Mouse (Mus musculus): ENCODE measurements around the gene Higd2a. TPM values are rescaled to one million over a fixed set of nuclear protein-coding genes. Genes with fewer than 3 reads are reported as not detected.

Higd2a gene
- total and polyA plus RNA-seq, 3 experiments: 51.6 to 106 (median 86.0) TPM

- Histone ChIP-seq H3K4me1 (ENCODE audit: control insufficient read depth in 1 of 2, insufficient read depth in 2 of 2) (peaks cover 5 to 20% of the 10 kb centered on the region in 2 experiments), H3K27ac (ENCODE audit: insufficient read depth, low read depth) (no peak overlapping the region), H3K79me2 (replicated peaks; ENCODE audit: control insufficient read depth, extremely low read depth, insufficient read depth, poor library complexity, severe bottlenecking) (peaks cover 23% of the 10 kb centered on the region), H3K9me3 (replicated peaks; ENCODE audit: low read length) (no peaks in the 10 kb centered on the region), H3K36me3 (replicated peaks in 1 of 2; ENCODE audit: control insufficient read depth in 1 of 2, insufficient read depth in 1 of 2, low read length in 1 of 2) (peaks cover 50 to 76% of the 10 kb centered on the region in 2 experiments), H3K27me3 (replicated peaks) (no peaks in the 10 kb centered on the region), H3K4me3 (replicated peaks in 1 of 3; ENCODE audit: low read depth in 2 of 3, low read length in 2 of 3, poor library complexity in 1 of 3) (no peak overlapping the region), H3K4me2 (ENCODE audit: insufficient read depth, low read depth, poor library complexity, severe bottlenecking) (no peak overlapping the region), H3K9ac (ENCODE audit: insufficient read depth, low read depth) (no peak overlapping the region)
- TF ChIP-seq ZMIZ1 (IDR thresholded peaks at IDR 0.05; ENCODE audit: low read depth, low read length) (no peak), KAT2A (IDR thresholded peaks at IDR 0.05; ENCODE audit: insufficient replicate concordance, low read length) (no peak), GABPA (IDR thresholded peaks at IDR 0.05; ENCODE audit: insufficient replicate concordance, low read depth, low read length) (no peak), ZKSCAN1 (IDR thresholded peaks at IDR 0.05; ENCODE audit: borderline replicate concordance, low read depth, low read length) (no peak), CHD1 (IDR thresholded peaks at IDR 0.05; ENCODE audit: low read depth, low read length) (no peak), MXI1 (IDR thresholded peaks at IDR 0.05; ENCODE audit: low read depth, low read length) (no peak), RAD21 (IDR thresholded peaks at IDR 0.05; ENCODE audit: low read depth, low read length) (no peak), ZC3H11A (IDR thresholded peaks at IDR 0.05; ENCODE audit: low read depth, low read length) (no peak), TCF12 (IDR thresholded peaks at IDR 0.05; ENCODE audit: low read depth, low read length) (no peak), RCOR1 (conservative IDR thresholded peaks at IDR 0.05; ENCODE audit: low read depth, low read length) (no peak), MAX (IDR thresholded peaks at IDR 0.05; ENCODE audit: low read length) (no peak), USF2 (conservative IDR thresholded peaks at IDR 0.05; ENCODE audit: low read depth, low read length) (no peak), CHD2 (IDR thresholded peaks at IDR 0.05; ENCODE audit: low read length) (no peak), MEF2A (IDR thresholded peaks at IDR 0.05; ENCODE audit: borderline replicate concordance, low read depth, low read length) (no peak), ZNF384 (IDR thresholded peaks at IDR 0.05; ENCODE audit: low read depth, low read length) (no peak), MAFK (IDR thresholded peaks at IDR 0.05; ENCODE audit: insufficient replicate concordance, low read length) (no peak), ETS1 (conservative IDR thresholded peaks at IDR 0.05; ENCODE audit: low read depth, low read length) (no peak), E2F4 (IDR thresholded peaks at IDR 0.05; ENCODE audit: insufficient replicate concordance, low read depth, low read length) (no peak)
- in situ Hi-C loops (cut with MboI; ENCODE audit: low pct_ligation_motif_present, low pct_unique_long_range_greater_than_20kb, low sequenced_read_pairs): no loop called here
- DNase-seq (ENCODE audit: extremely low read depth): no peak
- dilution Hi-C loops (cut with MboI; ENCODE audit: extremely low pct_ligation_motif_present, extremely low pct_unique_long_range_greater_than_20kb, low sequenced_read_pairs): no loop called here
These were observed 4.2 kb upstream of the Higd2a start for GRCm38 (mm10) chr13:54585831-54586230.

GRCm38 (mm10) chr13:54589414-54589995 lies 502 bp upstream of the Higd2a start:
- Histone ChIP-seq H3K27me3 (replicated peaks) (no peaks in the 10 kb centered on the region), H3K4me1 (ENCODE audit: control insufficient read depth in 1 of 2, insufficient read depth in 2 of 2) (peaks cover 7 to 32% of the 10 kb centered on the region in 2 experiments), H3K9ac (ENCODE audit: insufficient read depth, low read depth) (peak overlapping the region; percentile 70), H3K4me3 (replicated peaks in 1 of 3; ENCODE audit: low read depth in 2 of 3, low read length in 2 of 3, poor library complexity in 1 of 3) (peak overlapping the region; percentile 67 to 99 (median 79)), H3K9me3 (replicated peaks; ENCODE audit: low read length) (no peaks in the 10 kb centered on the region), H3K36me3 (replicated peaks in 1 of 2; ENCODE audit: control insufficient read depth in 1 of 2, insufficient read depth in 1 of 2, low read length in 1 of 2) (peaks cover 19 to 68% of the 10 kb centered on the region in 2 experiments), H3K27ac (ENCODE audit: insufficient read depth, low read depth) (peak overlapping the region; percentile 22), H3K4me2 (ENCODE audit: insufficient read depth, low read depth, poor library complexity, severe bottlenecking) (peak overlapping the region; percentile 63), H3K79me2 (replicated peaks; ENCODE audit: control insufficient read depth, extremely low read depth, insufficient read depth, poor library complexity, severe bottlenecking) (peaks cover 28% of the 10 kb centered on the region)
- TF ChIP-seq CHD2 (IDR thresholded peaks at IDR 0.05; ENCODE audit: low read length) (peak; percentile 36; the same call in 1 of the 2 replicates), UBTF (IDR thresholded peaks at IDR 0.05; ENCODE audit: low read depth, low read length) (no peak)
- dilution Hi-C loops (cut with MboI; ENCODE audit: extremely low pct_ligation_motif_present, extremely low pct_unique_long_range_greater_than_20kb, low sequenced_read_pairs) (no loop called here), in situ Hi-C loops (cut with MboI; ENCODE audit: low pct_ligation_motif_present, low pct_unique_long_range_greater_than_20kb, low sequenced_read_pairs) (no loop called here)
- DNase-seq (ENCODE audit: extremely low read depth): no peak

Measured in CH12.LX (cell line).